Mouse (Mus musculus) adrenal gland, adult (tissue): ENCODE results near the gene Hist3h2ba.

Experiments used
- DNase-seq, 2 experiments: peaks; one replicate each; pipeline ENCODE4 v3.0.0; 2022 to 2023; ENCODE audit warnings: low spot score in 1 of 2; ENCODE audit not compliant: inconsistent age in 2 of 2

Gene Hist3h2ba

GRCm38 (mm10) chr11:58948542-58949479 is at the start of gene Hist3h2ba:
Gene Hist3h2ba (plus strand): TSS chr11:58948920.
- peak; percentile 65 to 79 for DNase-seq

GRCm38 (mm10) chr11:58901080-58901479 is 47.6 kb upstream of the Hist3h2ba start:
- DNase-seq, result no peak

GRCm38 (mm10) chr11:58903511-58904409 is 45.0 kb upstream of the Hist3h2ba start, which contains the start of gene Zfp39:
Gene Zfp39 (minus strand): TSS chr11:58904225.
- peak; percentile 96 to 99 for DNase-seq

GRCm38 (mm10) chr11:58904410-58904718 is 44.4 kb upstream of the Hist3h2ba start:
- DNase-seq, result no peak

DNA sequence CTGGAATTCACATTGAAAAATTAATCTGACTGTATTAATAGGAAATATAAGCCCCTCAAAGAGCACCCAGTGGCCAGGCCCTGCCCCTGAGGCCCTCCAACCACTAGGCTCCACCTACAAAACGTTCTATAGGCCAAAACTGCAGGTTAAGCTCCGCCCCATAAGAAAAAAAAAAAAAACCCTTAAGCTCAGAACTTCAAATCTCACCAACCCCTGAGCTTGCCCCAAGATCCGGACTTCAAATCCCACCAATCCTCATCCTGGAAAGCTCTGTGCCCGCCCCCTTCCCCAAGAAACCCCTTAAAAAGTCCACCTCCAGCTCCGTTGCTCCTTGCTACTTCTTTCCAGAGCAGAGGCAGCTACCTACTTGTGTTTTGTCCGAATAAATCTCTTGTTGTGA is 43.9 kb upstream of the Hist3h2ba start:
- peak; percentile 18 to 53 for DNase-seq

DNA sequence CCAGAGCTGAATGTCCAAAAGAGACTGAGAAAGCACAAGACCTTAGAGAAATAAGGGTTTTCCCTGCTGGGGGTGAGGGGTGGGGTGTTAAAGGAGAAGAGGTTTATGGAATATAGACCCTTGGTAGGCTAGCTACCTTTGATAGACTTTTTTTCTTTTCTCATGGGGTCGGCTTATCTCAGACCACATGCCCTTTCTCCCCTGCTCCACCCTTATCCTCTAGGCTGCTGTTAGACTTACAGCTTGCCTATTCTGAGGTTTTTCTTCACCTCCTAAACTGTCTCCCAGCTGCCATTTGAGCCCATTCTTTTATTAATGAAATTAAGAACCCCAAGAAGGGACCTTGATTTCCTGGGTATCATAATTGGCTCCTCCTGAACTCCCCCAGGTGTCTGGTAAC is 34.9 kb upstream of the Hist3h2ba start:
- no peak for DNase-seq

DNA sequence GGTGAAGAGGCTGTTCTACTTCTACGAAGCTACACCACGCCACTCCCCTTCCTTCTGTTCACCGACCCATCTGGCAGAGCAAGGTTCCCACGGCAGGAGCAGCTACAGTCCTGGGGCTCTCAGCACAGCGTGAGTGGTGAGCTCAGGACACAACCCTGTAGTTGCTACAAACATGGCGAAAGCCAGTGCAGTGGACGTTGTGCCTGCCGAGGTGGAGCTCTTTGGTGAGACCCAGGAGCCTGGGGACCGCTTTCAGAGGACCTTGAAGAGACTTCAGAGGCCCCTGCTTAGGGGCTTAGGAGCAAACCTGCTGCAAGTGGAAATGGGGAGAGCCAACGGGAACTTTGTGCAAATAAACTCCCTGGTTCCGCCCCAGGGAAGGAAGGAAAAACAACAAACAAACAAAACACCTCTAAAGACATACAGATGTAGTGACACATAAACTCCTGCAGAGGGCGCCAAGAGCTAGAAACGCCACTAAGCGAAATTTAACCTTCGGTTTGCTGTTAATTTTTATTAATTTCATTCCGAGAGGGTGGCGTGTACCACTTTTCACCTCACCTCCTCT is 34.2 kb upstream of the Hist3h2ba start:
- peak in 1 of 2 experiments; percentile 65 for DNase-seq

- peak; percentile 50 to 74 for DNase-seq
These were observed 31.6 kb upstream of the Hist3h2ba start for GRCm38 (mm10) chr11:58916879-58917744.

- DNase-seq, result no peak
These were observed 30.9 kb upstream of the Hist3h2ba start, which contains the start of gene Btnl10 for GRCm38 (mm10) chr11:58917745-58918366. Gene Btnl10 (plus strand): TSS chr11:58917908.

DNA sequence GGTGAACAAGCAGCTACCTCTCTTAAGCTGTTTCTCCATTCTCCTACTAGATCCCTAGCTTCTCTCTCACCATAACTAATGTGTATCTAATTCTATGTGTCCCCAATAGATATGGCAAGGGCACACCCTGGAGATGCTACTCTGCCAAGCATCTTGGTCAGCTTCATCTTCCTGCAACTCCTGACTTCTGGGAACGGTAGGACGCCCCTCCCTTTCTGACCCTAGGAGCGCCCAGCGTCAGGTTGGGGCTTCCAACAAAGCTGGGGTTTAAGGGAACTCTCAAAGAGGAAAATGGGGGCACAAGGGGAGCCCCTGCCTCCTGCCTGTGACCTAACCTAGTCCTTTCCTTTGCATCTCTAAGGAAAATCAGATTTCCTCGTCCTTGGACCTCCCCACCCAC is 30.0 kb upstream of the Hist3h2ba start:
- no peak for DNase-seq

GRCm38 (mm10) chr11:58922420-58922819 is 26.3 kb upstream of the Hist3h2ba start:
- no peak for DNase-seq

GRCm38 (mm10) chr11:58926651-58927050 is 22.1 kb upstream of the Hist3h2ba start:
- DNase-seq, result no peak

DNA sequence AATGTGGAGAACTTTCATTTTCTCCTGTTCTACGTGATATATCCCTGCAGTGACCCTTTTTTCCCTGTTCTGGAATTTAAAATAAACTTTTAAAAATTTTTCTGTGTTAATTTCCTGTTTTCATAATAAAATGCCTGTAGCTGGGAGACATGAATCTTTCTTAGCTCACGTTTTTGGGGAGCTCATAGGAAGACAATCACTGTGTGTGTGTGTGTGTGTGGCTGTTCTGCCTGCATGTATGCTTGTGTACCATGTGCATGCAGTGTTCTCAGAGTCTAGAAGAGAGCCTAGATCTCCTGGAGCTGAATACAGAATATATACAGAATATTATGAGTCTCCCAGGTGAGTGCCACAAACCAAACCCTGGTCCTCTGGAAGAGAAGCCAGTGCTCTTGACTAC is 21.7 kb upstream of the Hist3h2ba start:
- no peak for DNase-seq

DNA sequence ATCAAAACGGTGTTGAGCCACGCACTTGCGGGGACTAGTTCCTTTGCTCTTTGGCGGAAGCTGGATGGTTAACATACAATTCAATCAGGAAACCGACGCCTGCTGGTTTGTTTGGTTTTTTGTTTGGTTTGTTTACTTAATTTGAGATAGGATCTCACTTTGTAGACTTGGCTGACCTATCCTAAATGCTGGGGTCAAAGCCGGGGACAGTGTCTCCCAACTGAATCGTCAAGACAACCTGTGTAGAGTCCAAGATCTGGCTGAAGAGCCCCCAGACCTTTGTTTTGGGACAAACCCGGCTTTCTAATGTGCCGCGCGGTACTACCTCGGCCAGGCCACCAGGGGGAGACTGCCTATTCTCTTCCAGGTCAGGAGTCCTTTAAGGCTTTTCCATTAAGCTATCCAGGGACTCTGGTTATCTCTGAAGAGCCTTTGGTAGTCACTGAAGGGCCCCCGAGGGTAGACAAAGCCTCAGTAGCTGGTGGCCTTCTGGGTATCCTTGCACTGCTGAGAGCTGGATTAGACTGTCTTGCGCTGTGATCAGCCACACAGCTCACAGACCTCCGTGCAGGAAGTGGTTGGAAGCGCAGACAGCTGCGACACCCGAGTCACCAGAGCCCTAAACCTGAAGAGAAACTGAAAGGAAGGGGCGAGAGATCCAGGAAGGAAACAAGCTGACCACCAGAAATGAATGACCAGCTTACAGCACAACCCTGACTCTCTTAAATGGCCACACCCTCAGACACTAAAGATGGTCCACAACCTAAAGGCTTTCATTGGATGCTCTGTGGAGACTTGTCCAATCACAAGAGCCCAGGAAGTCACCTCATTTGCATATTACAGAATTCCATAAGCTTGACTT is 20.7 kb upstream of the Hist3h2ba start:
- DNase-seq, result peak; percentile 53 to 82

- DNase-seq, result no peak
These were observed 19.7 kb upstream of the Hist3h2ba start for GRCm38 (mm10) chr11:58929055-58929454.

DNA sequence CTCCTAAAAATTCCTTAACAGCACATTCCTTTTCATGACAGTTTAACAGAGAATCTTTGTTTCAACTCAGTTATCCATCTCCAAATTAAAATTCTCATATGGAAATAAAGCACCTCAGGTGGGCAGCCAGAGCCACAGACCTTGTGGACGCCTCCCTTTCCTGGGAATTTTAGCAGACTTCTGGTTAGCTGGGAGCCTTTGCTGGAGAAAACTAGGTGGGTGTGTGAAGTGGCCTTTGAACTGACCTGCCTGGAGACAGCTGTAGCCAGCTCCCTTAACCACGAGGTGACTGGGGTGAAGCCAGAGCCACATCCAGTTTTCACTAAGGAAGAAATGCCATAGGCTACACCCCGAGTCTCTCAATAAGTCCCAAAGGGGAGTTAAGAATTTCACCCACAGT is 19.1 kb upstream of the Hist3h2ba start:
- DNase-seq, result no peak

- no peak for DNase-seq
These were observed 18.5 kb upstream of the Hist3h2ba start for GRCm38 (mm10) chr11:58930254-58930653.

GRCm38 (mm10) chr11:58931576-58931975 is 17.1 kb upstream of the Hist3h2ba start:
- no peak for DNase-seq

GRCm38 (mm10) chr11:58937909-58938308 is 10.8 kb upstream of the Hist3h2ba start:
- no peak for DNase-seq
